8 mouse cellular contexts compared by ENCODE assay signal in genomic region chr10:81496264-81496901, GRCm38 (mm10). TPM values are rescaled to one million over a fixed set of nuclear protein-coding genes. Genes with fewer than 3 reads are reported as not detected.
A peak's percentile ranks its signal among the peaks of the same experiment; 100 is the strongest.
DNase-seq lines count a peak whose midpoint lies in the region; ATAC-seq and TF ChIP-seq lines count a peak whose summit lies in the region.

Ncln (minus strand) TSS chr10:81496392.

- peak within 1 kb of the TSS; percentile 69 for H3K4me3 ChIP-seq in hindbrain, embryonic 13.5 days

- H3K4me2 ChIP-seq in hindbrain, embryonic 13.5 days, result peak within 1 kb of the TSS; percentile 100

- POLR2A ChIA-PET in Patski (lab: Charles Lee), result interaction anchor here (0.6 to 1.6 kb wide), 3 partner anchors 28 to 67 kb away, joined by 3 to 6 read pairs (median 3); partner anchors contain the start of gene Gna11

- ATAC-seq in Patski, result peak; percentile 94
- peak; percentile 96 for ATAC-seq in hindbrain, embryonic 13.5 days (ENCODE audit: low FRiP score)

- peaks cover 35% of the 10 kb centered on the region for H3K4me1 ChIP-seq in hindbrain, embryonic 13.5 days (replicated peaks)

- DNase-seq in Patski (ENCODE audit: low read depth, low spot score), result peak; percentile 89
- DNase-seq in cerebellum, postnatal 14 days, result peak; percentile 98 to 99
- peak; percentile 96 to 98 for DNase-seq in frontal cortex, postnatal 14 days (ENCODE audit: low spot score in 2 of 2)
- peak; percentile 90 to 92 for DNase-seq in layer of hippocampus, postnatal 25 days (ENCODE audit: extremely low spot score in 1 of 2, low spot score in 1 of 2)
- DNase-seq in lung, postnatal 25 days (ENCODE audit: low spot score), result peak; percentile 99
- DNase-seq in retina, embryonic 14.5 days (ENCODE audit: low spot score), result peak; percentile 98
- peak; percentile 98 for DNase-seq in thymus, postnatal 4 days

- no peaks in the 10 kb centered on the region for H3K27me3 ChIP-seq in Patski
- H3K27me3 ChIP-seq in hindbrain, embryonic 13.5 days, result no peaks in the 10 kb centered on the region

- TF ChIP-seq CTCF in Patski (IDR thresholded peaks at IDR 0.05), result no peak

- H3K9me3 ChIP-seq in hindbrain, embryonic 13.5 days, result no peaks in the 10 kb centered on the region

- H3K27ac ChIP-seq in hindbrain, embryonic 13.5 days, result peak within 1 kb of the TSS; percentile 75

- in situ Hi-C loops in Patski (cut with MboI; ENCODE audit: low pct_unique_long_range_greater_than_20kb), result no loop called here

- CTCF ChIA-PET in Patski (lab: Charles Lee), result interaction anchor here (1.7 kb wide), 1 partner anchor 54 kb away, joined by 11 read pairs; no protein-coding TSS in a partner anchor

- H3K36me3 ChIP-seq in hindbrain, embryonic 13.5 days, result peaks cover 21% of the 10 kb centered on the region

- peak within 1 kb of the TSS; percentile 91 for H3K9ac ChIP-seq in hindbrain, embryonic 13.5 days

- under 1% methylated on average over 44 of the region's 45 CpGs for WGBS in hindbrain, embryonic 13.5 days

RNA-seq across cellular contexts. Expression of gene Ncln, which starts in this region (rescaled TPM):
- 104 TPM for polyA plus RNA-seq in Patski (2021)
- polyA plus RNA-seq in hindbrain, embryonic 13.5 days (2015; fragmentation: Nextera tagmentation; extraction: Ambion mirVana), result 56.0 and 62.1 TPM in 2 replicates
- 10 to 100 TPM; 83.0 to 94.6 TPM for total RNA-seq in layer of hippocampus, postnatal 25 days (2021)

Comparison
In these comparisons a context has a peak if more than half of its experiments do, and no peak if none do; other contexts are left out.
1. Peak in every context shown above with its lines: DNase-seq, ATAC-seq, H3K4me3 ChIP-seq and H3K27ac ChIP-seq.